Mouse (Mus musculus) limb, embryonic 13.5 days (tissue): ENCODE results near the gene Sfi1. TPM values are rescaled to one million over a fixed set of nuclear protein-coding genes. Genes with fewer than 3 reads are reported as not detected.
A peak's percentile ranks its signal among the peaks of the same experiment; 100 is the strongest.

Experiments used
- ATAC-seq: fragments of 200-750 bp; cut with Nextera tagmentation; 2 replicates; pipeline ENCODE4 v1.8.0; 2017; ENCODE audit warnings: low read depth, moderate number of reproducible peaks, moderate TSS enrichment; ENCODE audit not compliant: low FRiP score
- H3K27ac ChIP-seq: fragments of 300-500 bp; sonication (generic); 2 replicates; pipeline ENCODE4 v1.5.1; 2015; ENCODE audit warnings: inconsistent platforms, mild to moderate bottlenecking, moderate library complexity
- H3K27me3 ChIP-seq: fragments of 300-500 bp; sonication (generic); 2 replicates; pipeline ENCODE4 v1.6.1; 2015; ENCODE audit warnings: mild to moderate bottlenecking, inconsistent platforms
- H3K36me3 ChIP-seq: fragments of 300-500 bp; sonication (generic); 2 replicates; pipeline ENCODE4 v1.6.1; 2015; ENCODE audit warnings: inconsistent platforms, mild to moderate bottlenecking, moderate library complexity
- H3K4me1 ChIP-seq: fragments of 300-500 bp; sonication (generic); 2 replicates; pipeline ENCODE4 v1.6.1; 2015; ENCODE audit warnings: inconsistent platforms
- H3K4me2 ChIP-seq: fragments of 300-500 bp; sonication (generic); replicated peaks from 2 replicates; pipeline ENCODE4 v1.6.1; 2015; ENCODE audit warnings: inconsistent platforms, mild to moderate bottlenecking, moderate library complexity
- H3K4me3 ChIP-seq: fragments of 300-500 bp; sonication (generic); 2 replicates; pipeline ENCODE4 v1.5.1; 2015; ENCODE audit warnings: moderate library complexity, mild to moderate bottlenecking, inconsistent platforms
- H3K9ac ChIP-seq: fragments of 300-500 bp; sonication (generic); 2 replicates; pipeline ENCODE4 v1.6.1; 2015; ENCODE audit warnings: mild to moderate bottlenecking, inconsistent platforms
- H3K9me3 ChIP-seq: fragments of 300-500 bp; sonication (generic); 2 replicates; pipeline ENCODE4 v1.6.1; 2016; ENCODE audit warnings: inconsistent platforms
- WGBS: fragments of 180-500 bp; shearing (Covaris S2); methylation state at CpG from one replicate; pipeline ENCODE4 v1.1.7; 2015; 5-methylcytosine and 5-hydroxymethylcytosine counted together
- polyA plus RNA-seq: library from polyadenylated mRNA; unstranded; fragments of >200 nt; fragmentation: Nextera tagmentation; extraction: Ambion mirVana; gene quantifications from 2 replicates; pipeline ENCODE4 v1.2.1, GENCODE M21; 2015

Sfi1 gene
- polyA plus RNA-seq: 16.8 and 17.3 TPM in 2 replicates

DNA sequence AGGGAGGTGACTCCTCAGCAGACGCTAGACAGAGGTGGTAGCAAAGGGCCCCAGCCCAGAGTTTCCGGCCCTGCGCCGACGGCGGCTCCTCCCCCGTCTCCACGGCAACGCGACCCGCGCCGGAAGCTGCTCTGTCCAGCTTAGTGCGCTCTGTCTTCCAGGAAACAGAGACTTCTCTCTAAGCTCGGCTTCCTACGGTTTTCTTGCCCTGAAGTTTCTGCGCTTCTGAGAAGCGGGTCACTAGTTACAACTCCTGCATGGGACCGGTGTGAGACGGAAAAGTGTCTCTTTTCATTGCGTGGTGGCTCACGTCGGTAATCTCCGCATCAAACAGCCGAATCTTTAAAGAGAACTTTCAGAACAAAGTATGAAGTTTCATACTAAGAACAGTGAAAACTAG, at the start of gene Sfi1:
Gene Sfi1, minus strand, starts transcription at position 101 of the 400 bp plus-strand sequence.
- Histone ChIP-seq H3K4me2 (no peak within 1 kb of the TSS), H3K9me3 (no peaks in the 10 kb centered on the region), H3K4me1 (no peaks in the 10 kb centered on the region), H3K36me3 (no peaks in the 10 kb centered on the region), H3K9ac (no peak within 1 kb of the TSS), H3K27ac (no peak within 1 kb of the TSS), H3K4me3 (no peak within 1 kb of the TSS), H3K27me3 (no peaks in the 10 kb centered on the region)
- no peak for ATAC-seq
- WGBS: 85% methylated on average over 25 of the region's 25 CpGs

DNA sequence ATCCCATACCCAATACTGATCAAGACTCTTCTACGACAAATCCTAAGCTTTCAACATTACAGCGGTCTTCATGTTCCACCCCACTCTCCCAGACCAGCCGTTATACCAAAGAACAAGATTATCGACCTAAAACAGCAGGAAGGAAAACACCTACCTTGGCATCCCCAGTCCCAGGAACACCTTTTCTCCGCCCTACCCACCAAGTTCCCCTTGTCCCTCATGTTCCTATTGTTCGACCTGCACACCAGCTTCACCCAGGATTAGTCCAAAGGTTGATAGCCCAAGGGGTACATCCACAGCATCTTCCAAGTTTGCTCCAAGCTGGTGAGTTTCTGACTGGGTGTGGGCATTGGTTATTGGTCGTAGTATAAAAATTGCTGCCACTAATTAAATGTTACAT, 49.1 kb upstream of the Sfi1 start:
- 94% methylated on average over 7 of the region's 7 CpGs for WGBS
- no peak overlapping the region for H3K9ac ChIP-seq
- no peak overlapping the region for H3K27ac ChIP-seq
- H3K4me3 ChIP-seq: no peak overlapping the region
- ATAC-seq: no peak
- no peaks in the 10 kb centered on the region for H3K27me3 ChIP-seq
- H3K4me1 ChIP-seq: no peaks in the 10 kb centered on the region
- H3K36me3 ChIP-seq: peaks cover 90% of the 10 kb centered on the region
- H3K4me2 ChIP-seq: no peak overlapping the region
- H3K9me3 ChIP-seq: no peaks in the 10 kb centered on the region

DNA sequence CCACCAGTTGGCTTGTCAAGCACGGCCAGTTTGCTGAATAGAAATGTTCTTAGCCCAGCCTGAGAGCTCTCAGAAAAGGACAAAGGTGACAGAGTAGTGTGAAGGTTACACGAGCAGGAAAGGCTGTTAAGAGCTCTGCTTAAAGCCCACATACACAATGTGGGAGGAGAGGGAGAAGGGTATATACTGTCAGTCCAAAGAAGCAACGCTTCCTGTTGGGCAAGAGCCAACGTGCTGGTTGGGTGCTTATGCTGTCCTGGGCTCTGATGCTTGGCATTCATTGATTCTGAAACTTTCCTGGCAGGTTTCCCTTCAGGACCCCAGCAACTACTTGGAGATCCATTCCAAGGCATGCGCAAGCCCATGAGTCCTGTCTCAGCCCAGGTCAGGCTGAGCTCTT, 42.0 kb upstream of the Sfi1 start:
- Histone ChIP-seq H3K9me3 (peaks cover 4% of the 10 kb centered on the region; the same call in 1 of the 2 replicates), H3K27ac (no peak overlapping the region), H3K4me3 (no peak overlapping the region), H3K9ac (no peak overlapping the region), H3K36me3 (peaks cover 95% of the 10 kb centered on the region), H3K4me2 (no peak overlapping the region), H3K27me3 (no peaks in the 10 kb centered on the region), H3K4me1 (no peaks in the 10 kb centered on the region)
- no peak for ATAC-seq
- WGBS: 92% methylated on average over 5 of the region's 5 CpGs

DNA sequence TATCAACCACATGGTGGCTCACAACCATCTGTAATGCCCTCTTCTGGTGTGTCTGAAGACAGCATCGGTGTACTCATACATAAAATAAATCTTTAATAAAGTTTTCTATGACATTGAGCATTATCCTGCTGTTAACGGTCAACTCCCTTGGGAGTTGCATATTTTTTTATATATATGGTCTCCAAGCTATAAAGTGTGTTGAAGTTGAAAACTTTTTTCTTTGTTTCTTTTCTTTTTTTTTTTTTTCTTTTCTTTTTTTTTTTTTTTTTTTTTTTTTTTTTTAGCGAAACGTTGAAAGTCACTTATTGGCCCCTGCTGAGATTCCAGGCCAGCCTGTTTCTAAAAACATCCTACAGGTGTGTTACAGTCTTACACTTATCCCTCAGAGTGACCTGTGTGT, 40.4 kb upstream of the Sfi1 start:
- ATAC-seq: no peak
- Histone ChIP-seq H3K9me3 (peaks cover 4% of the 10 kb centered on the region; the same call in 1 of the 2 replicates), H3K27ac (no peak overlapping the region), H3K27me3 (no peaks in the 10 kb centered on the region), H3K4me2 (no peak overlapping the region), H3K4me3 (no peak overlapping the region), H3K9ac (no peak overlapping the region), H3K4me1 (no peaks in the 10 kb centered on the region), H3K36me3 (peaks cover 95% of the 10 kb centered on the region)
- 85% methylated on average over 4 of the region's 4 CpGs for WGBS

DNA sequence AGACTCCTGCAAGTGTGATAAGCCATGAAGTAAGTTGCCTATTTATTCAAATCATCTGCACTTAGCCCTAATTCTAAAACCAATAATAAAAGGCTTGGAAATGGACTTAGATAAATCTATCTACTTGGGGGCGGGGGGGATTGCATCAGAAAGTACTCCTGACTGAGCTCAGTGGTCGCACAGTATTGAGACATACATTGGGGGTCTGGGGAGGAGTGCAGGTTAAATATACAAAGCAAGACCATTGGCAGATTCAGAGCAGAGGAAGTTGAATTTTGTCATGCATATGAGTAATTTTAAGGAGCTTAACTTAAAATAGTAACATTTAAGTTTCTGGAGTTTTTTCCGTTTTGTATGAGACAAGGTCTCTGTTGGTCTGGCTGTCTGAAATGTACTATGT, 39.0 kb upstream of the Sfi1 start:
- Histone ChIP-seq H3K9me3 (peaks cover 3% of the 10 kb centered on the region; the same call in 1 of the 2 replicates), H3K4me3 (no peak overlapping the region), H3K27me3 (no peaks in the 10 kb centered on the region), H3K27ac (no peak overlapping the region), H3K9ac (no peak overlapping the region), H3K36me3 (peaks cover 89% of the 10 kb centered on the region), H3K4me1 (no peaks in the 10 kb centered on the region), H3K4me2 (no peak overlapping the region)
- ATAC-seq: no peak
- WGBS: 88% methylated on average over 3 of the region's 3 CpGs

DNA sequence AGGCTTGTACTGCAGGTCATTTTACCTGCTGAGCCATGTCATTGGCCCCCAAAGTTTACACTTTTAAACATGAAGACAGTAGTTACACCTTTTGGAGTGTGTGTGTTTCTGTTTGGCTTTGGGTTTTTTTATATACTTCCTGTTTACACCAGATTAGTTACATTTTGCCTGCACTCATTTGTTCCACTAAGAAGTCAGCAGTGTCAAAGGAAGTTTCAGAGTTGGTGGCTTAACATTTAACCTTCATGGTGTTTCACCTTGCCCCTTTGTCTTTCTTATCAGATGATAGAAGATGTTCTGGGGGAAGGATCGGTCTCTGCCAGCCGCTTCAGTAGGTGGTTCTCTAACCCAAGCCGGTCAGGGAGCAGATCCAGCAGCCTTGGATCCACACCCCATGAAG, 33.9 kb upstream of the Sfi1 start:
- Histone ChIP-seq H3K27me3 (no peaks in the 10 kb centered on the region), H3K36me3 (peaks cover 86% of the 10 kb centered on the region), H3K4me1 (no peaks in the 10 kb centered on the region), H3K27ac (no peak overlapping the region), H3K9me3 (no peaks in the 10 kb centered on the region), H3K4me2 (no peak overlapping the region), H3K9ac (no peak overlapping the region), H3K4me3 (no peak overlapping the region)
- ATAC-seq: no peak
- WGBS: 95% methylated on average over 3 of the region's 3 CpGs

DNA sequence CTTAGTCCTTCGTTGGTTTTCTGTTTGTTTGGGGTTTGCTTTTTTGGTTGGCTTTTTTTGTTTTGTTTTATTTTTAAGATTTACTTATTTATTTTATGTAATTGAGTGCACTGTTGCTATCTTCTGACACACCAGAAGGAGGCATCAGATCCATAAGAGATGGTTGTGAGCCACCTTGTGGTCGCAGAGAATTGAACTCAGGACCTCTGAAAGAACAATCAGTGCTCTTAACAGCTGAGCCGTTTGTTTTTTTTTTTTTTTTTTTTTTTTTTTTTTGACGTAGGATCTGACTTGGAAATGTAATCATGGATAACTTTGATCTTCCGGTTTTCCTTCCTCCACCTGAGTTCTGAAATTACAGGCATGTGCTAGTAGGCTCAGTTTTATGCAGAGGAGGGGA, 29.8 kb upstream of the Sfi1 start:
- no peak overlapping the region for H3K4me2 ChIP-seq
- H3K27me3 ChIP-seq: no peaks in the 10 kb centered on the region
- H3K27ac ChIP-seq: no peak overlapping the region
- no peak overlapping the region for H3K4me3 ChIP-seq
- H3K4me1 ChIP-seq: no peaks in the 10 kb centered on the region
- H3K9ac ChIP-seq: no peak overlapping the region
- no peaks in the 10 kb centered on the region for H3K9me3 ChIP-seq
- H3K36me3 ChIP-seq: peaks cover 82% of the 10 kb centered on the region
- ATAC-seq: no peak
- WGBS: 80% methylated on average over 5 of the region's 5 CpGs

DNA sequence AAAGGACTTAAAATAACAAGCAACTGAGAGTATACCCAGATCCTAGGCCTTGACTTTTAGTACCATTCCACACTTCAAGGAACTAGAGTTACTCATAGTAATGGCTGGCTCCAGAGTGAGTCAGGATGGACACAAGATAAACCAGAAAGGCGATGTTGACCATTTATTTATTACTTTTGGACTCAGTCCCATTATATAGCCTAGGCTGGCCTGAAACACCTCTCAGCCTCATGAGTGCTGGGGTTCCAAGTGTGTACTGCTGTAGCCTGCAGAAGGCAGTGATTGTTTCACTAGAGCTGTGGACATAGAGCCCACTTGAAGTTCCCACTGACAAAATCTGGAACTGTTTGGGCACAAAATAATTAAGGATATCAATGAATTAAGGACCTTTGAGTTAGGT, 19.3 kb upstream of the Sfi1 start:
- no peak overlapping the region for H3K27ac ChIP-seq
- no peaks in the 10 kb centered on the region for H3K9me3 ChIP-seq
- no peaks in the 10 kb centered on the region for H3K4me1 ChIP-seq
- no peak overlapping the region for H3K4me3 ChIP-seq
- peaks cover 80% of the 10 kb centered on the region for H3K36me3 ChIP-seq
- ATAC-seq: no peak
- H3K4me2 ChIP-seq: no peak overlapping the region
- WGBS: 88% methylated on average over 1 of the region's 1 CpGs
- H3K27me3 ChIP-seq: no peaks in the 10 kb centered on the region
- no peak overlapping the region for H3K9ac ChIP-seq

DNA sequence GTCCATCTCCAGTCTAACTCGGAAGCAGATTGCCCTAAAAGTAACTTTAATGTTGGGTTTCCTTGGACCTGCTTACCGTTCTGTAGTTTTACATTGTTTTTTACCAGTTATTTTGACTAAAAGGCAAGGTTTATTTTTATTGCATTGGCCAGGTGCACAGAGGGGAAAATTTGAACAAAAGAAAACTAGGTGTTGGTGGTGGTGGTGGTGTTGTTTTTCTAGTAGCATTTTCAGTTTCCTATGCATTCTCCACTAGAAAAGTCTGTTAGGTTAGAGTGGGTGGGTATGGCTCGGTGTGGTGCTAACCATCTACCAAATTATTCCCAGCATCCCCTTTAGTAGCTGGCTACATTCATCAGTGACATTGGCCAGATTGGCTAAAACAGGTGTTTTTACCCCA, 13.5 kb upstream of the Sfi1 start:
- peaks cover 63% of the 10 kb centered on the region for H3K36me3 ChIP-seq
- H3K9ac ChIP-seq: no peak overlapping the region
- no peak overlapping the region for H3K4me2 ChIP-seq
- H3K27me3 ChIP-seq: no peaks in the 10 kb centered on the region
- 96% methylated on average over 3 of the region's 3 CpGs for WGBS
- H3K4me3 ChIP-seq: no peak overlapping the region
- no peak overlapping the region for H3K27ac ChIP-seq
- ATAC-seq: no peak
- peaks cover 11% of the 10 kb centered on the region for H3K4me1 ChIP-seq
- H3K9me3 ChIP-seq: no peaks in the 10 kb centered on the region

DNA sequence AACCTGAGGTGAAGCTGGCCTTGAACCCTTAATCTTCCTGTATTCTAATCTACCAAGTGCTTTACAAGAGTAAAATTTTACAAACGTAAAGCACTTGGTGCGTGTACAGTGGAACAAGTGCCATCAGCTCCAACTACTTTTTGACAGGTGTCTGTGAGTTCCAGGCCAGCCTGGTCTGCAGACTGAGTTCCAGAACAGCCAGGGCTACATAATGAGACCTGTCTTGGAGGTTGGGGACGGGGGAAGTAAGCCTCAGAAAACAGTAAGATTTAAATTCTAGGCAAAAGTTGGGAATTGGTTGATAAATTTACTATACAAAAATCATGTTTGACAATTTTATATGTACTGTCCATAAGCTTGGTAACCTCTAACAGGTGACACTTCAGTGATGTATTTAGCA, 11.9 kb upstream of the Sfi1 start:
- 90% methylated on average over 3 of the region's 3 CpGs for WGBS
- Histone ChIP-seq H3K9ac (no peak overlapping the region), H3K27me3 (no peaks in the 10 kb centered on the region), H3K4me1 (peaks cover 11% of the 10 kb centered on the region), H3K9me3 (no peaks in the 10 kb centered on the region), H3K36me3 (peaks cover 54% of the 10 kb centered on the region), H3K4me2 (no peak overlapping the region), H3K4me3 (no peak overlapping the region), H3K27ac (no peak overlapping the region)
- no peak for ATAC-seq

DNA sequence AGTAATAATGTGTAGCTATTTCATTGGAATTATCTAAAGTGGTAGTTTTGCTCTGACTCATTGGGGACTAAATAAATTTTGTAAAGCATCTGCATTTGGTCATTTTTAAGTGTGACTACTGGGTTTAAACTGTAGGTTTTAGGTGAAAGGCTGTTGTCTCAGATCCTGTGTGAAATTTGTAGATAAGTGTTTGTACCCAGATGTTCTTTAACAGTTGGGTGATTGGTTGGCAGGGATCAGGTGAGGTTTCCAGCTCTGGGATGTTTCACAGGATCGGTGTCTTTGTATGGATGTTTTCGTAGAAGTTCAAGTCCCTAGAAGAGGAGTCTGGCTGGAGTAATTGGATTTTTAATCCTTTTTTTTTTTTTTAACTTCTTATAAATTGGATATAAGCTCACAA, 10.5 kb upstream of the Sfi1 start:
- no peaks in the 10 kb centered on the region for H3K9me3 ChIP-seq
- peaks cover 11% of the 10 kb centered on the region for H3K4me1 ChIP-seq
- H3K4me3 ChIP-seq: peak overlapping the region; percentile 44
- H3K27ac ChIP-seq: no peak overlapping the region
- 86% methylated on average over 2 of the region's 2 CpGs for WGBS
- no peak for ATAC-seq
- H3K9ac ChIP-seq: no peak overlapping the region
- H3K4me2 ChIP-seq: peak overlapping the region; percentile 48
- no peaks in the 10 kb centered on the region for H3K27me3 ChIP-seq
- H3K36me3 ChIP-seq: peaks cover 43% of the 10 kb centered on the region

DNA sequence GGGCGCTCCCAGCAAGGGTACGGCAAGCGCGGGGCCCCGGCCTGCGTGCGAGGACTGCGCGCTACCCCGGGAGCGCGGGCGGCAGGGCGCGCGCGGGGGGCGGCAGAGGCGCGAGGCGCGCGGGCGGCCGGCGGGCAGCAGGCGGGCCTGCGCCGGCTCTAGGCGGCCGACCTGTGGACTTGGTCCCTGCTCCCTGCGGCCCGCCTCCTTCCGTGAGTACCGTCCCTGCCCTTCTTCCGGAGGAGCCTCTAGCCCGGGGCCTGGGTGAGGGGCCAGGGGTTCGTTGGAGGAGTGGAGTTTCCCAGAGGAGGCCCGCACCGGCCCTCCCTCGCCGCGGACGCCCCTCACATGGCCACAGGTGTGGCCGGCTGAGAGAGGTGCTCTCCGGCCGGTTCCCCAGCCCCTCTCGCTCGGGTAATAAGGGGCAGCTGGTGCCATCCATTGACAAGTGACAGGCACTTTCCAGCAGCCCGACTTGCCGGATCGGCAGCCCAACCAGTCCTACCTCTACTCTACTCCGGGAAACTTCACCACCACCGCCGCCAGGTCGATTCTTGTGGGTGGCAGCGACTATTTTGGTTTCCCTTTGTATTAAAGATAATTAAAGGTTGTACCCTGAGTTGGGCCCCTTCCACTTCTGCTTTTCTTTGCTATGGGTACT, 9.6 kb upstream of the Sfi1 start:
- peaks cover 11% of the 10 kb centered on the region for H3K4me1 ChIP-seq
- H3K27ac ChIP-seq: peak overlapping the region; percentile 0; the same call in 1 of the 2 replicates
- peaks cover 34% of the 10 kb centered on the region for H3K36me3 ChIP-seq
- H3K4me3 ChIP-seq: peak overlapping the region; percentile 44
- peak overlapping the region; percentile 48 for H3K4me2 ChIP-seq
- no peaks in the 10 kb centered on the region for H3K27me3 ChIP-seq
- peak overlapping the region; percentile 60 for H3K9ac ChIP-seq
- 1% methylated on average over 54 of the region's 57 CpGs for WGBS
- ATAC-seq: peak; percentile 11; the same call in 1 of the 2 replicates
- H3K9me3 ChIP-seq: no peaks in the 10 kb centered on the region

DNA sequence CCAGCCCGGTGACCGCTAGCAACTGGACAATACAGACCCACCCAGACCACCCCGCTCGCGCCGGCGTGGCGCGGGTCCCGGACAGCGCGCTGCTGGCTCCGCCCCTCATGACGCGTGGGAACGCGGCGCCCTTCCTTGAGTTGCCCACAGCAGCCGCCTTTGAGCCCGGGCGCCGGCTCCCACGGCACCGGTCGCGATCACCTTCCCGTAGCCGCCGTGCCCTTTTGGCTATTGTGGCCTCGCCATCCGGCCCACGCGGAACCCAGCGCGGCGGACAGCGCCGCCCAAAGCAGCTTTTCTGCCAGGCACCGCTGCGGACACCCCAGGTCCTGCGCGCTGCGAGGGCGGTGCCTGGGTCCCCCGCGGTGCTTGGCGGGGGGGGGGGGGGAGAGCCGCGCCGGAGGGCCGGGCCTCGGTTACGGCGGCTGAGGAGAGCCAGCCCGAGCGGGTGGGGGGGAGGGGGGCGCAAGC, 9.0 kb upstream of the Sfi1 start, which contains the start of gene Eif4enif1:
Gene Eif4enif1, plus strand, starts transcription at position 162 of the 471 bp plus-strand sequence.
- Histone ChIP-seq H3K4me2 (peak within 1 kb of the TSS; percentile 48), H3K27ac (peak within 1 kb of the TSS; percentile 0; the same call in 1 of the 2 replicates), H3K36me3 (peaks cover 28% of the 10 kb centered on the region), H3K4me3 (peak within 1 kb of the TSS; percentile 44), H3K4me1 (peaks cover 11% of the 10 kb centered on the region), H3K27me3 (no peaks in the 10 kb centered on the region), H3K9ac (peak within 1 kb of the TSS; percentile 60), H3K9me3 (no peaks in the 10 kb centered on the region)
- peak; percentile 71 for ATAC-seq
- under 1% methylated on average over 44 of the region's 57 CpGs for WGBS
